Mouse (Mus musculus) erythroid progenitor cell, adult 5-6 weeks (primary cell): Measurements from ENCODE around the gene Gpr62. TPM values are rescaled to one million over a fixed set of nuclear protein-coding genes. Genes with fewer than 3 reads are reported as not detected.

Experiments used
- ATAC-seq: replicated peaks from 2 replicates; pipeline ENCODE4 v1.8.0; 2016; ENCODE audit warnings: moderate number of reproducible peaks, mild to moderate bottlenecking, moderate TSS enrichment, inconsistent platforms; ENCODE audit not compliant: poor library complexity, low FRiP score, severe bottlenecking
- total RNA-seq, 2 experiments: library from RNA; stranded (forward) in 1 of 2; stranded (reverse) in 1 of 2; fragments of 150-400 nt in 1 of 2; fragments of 186-747, 209-891 nt in 1 of 2; gene quantifications; 2 replicates each; pipeline versions ENCODE4 v1.2.3 to v1.2.4; 2015 to 2017; ENCODE audit warnings: low replicate concordance in 2 of 2

The Gpr62 gene
- total RNA-seq, 2 experiments from 2014 or later, result not detected

- no peak for ATAC-seq
Observed at GRCm38 (mm10) chr9:106457920-106458319, 7.8 kb downstream of the Gpr62 start.

- no peak for ATAC-seq
Observed at GRCm38 (mm10) chr9:106457163-106457559, 8.6 kb downstream of the Gpr62 start.

GRCm38 (mm10) chr9:106456325-106457162, 9.2 kb downstream of the Gpr62 start:
- ATAC-seq, result no peak

- no peak for ATAC-seq
Observed at GRCm38 (mm10) chr9:106454888-106455681, 10.7 kb downstream of the Gpr62 start.

GRCm38 (mm10) chr9:106454071-106454761, 11.5 kb downstream of the Gpr62 start:
- no peak for ATAC-seq

GRCm38 (mm10) chr9:106453271-106454070, 12.3 kb downstream of the Gpr62 start, which contains the start of gene Pcbp4:
Pcbp4 (plus strand) TSS chr9:106453291.
- ATAC-seq, result 0 out of 2 replicates have a peak, but pooled peaks have one; percentile 21

GRCm38 (mm10) chr9:106452821-106453220, 12.9 kb downstream of the Gpr62 start:
- ATAC-seq, result no peak

GRCm38 (mm10) chr9:106452351-106452750, 13.4 kb downstream of the Gpr62 start:
- no peak for ATAC-seq

GRCm38 (mm10) chr9:106451899-106452298, 13.8 kb downstream of the Gpr62 start:
- ATAC-seq, result no peak

- ATAC-seq, result no peak
Observed at GRCm38 (mm10) chr9:106451298-106451697, 14.4 kb downstream of the Gpr62 start.

GRCm38 (mm10) chr9:106450661-106451060, 15.1 kb downstream of the Gpr62 start:
- no peak for ATAC-seq

- ATAC-seq, result no peak
Observed at GRCm38 (mm10) chr9:106449947-106450346, 15.8 kb downstream of the Gpr62 start.

- ATAC-seq, result peak; percentile 33; the same call in 1 of the 2 replicates
Observed at GRCm38 (mm10) chr9:106448498-106449031, 17.2 kb downstream of the Gpr62 start.

- no peak for ATAC-seq
Observed at GRCm38 (mm10) chr9:106447951-106448350, 17.8 kb downstream of the Gpr62 start.

GRCm38 (mm10) chr9:106447348-106447747, 18.4 kb downstream of the Gpr62 start, which contains the start of the genes Abhd14b and Abhd14a:
Abhd14b (plus strand) TSS chr9:106447459.
Abhd14a (minus strand) TSS chr9:106447678.
- peak; percentile 45 for ATAC-seq

- ATAC-seq, result no peak
Observed at GRCm38 (mm10) chr9:106444836-106445235, 20.9 kb downstream of the Gpr62 start.

GRCm38 (mm10) chr9:106442680-106443079, 23.1 kb downstream of the Gpr62 start:
- no peak for ATAC-seq

GRCm38 (mm10) chr9:106436566-106436965, 29.2 kb downstream of the Gpr62 start:
- ATAC-seq, result no peak

- ATAC-seq, result no peak
Observed at GRCm38 (mm10) chr9:106433389-106433788, 32.3 kb downstream of the Gpr62 start.
